Mouse (Mus musculus): ENCODE measurements around the gene Atpaf2. TPM values are rescaled to one million over a fixed set of nuclear protein-coding genes. Genes with fewer than 3 reads are reported as not detected.
"Not testable (repeated sequence)": the region's sequence is repeated elsewhere in the genome, so short reads cannot be mapped to it uniquely, and the experiment has no call there.

The Atpaf2 gene
- 10 to 100 TPM; 28.7 to 29.1 TPM for total RNA-seq (2021)
- long read RNA-seq, experiment 1, transcript Atpaf2-201 (8 exons, 1,813 nt): major isoform, 24 of 36 reads
- long read RNA-seq, experiment 1, partial matches to known transcripts: 0 of 36 reads
- long read RNA-seq, experiment 1, other reads (novel, unspliced or antisense): 11 of 36 reads
- long read RNA-seq, experiment 2, transcript Atpaf2-201 (8 exons, 1,813 nt): major isoform, 28 of 44 reads
- long read RNA-seq, experiment 2, partial matches to known transcripts: 4 of 44 reads
- long read RNA-seq, experiment 2, other reads (novel, unspliced or antisense): 10 of 44 reads

- peak in 1 of 2 experiments; percentile 26 for DNase-seq (ENCODE audit: low spot score in 2 of 2)
These were observed at the start of gene Atpaf2 for GRCm38 (mm10) chr11:60417717-60418472. TSS of gene Atpaf2 (minus strand) at chr11:60418457.

DNA sequence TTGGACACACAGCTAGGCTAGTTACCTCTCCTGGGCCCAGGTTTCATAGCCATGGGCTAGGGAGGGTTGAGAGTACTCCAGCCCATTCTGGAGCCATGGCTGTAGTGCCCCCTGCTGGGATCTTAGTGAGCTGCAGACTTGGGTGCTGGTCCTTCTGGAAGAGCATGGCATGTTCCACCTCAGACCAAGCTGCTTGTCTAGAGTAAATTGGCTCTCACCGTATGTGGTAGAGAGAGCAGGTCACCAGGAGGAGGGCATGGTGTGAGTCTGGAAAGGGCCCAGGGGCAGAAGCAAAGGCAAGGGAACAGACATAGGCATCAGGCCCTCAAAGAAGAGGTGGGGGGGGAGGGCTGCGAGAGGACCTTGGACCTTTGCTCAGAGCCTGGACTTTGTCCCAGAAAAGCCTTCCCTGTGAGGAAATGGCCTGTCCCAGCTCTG is 47.7 kb upstream of the Atpaf2 start:
- peak in 1 of 2 experiments; percentile 16 for DNase-seq (ENCODE audit: low spot score in 2 of 2)

GRCm38 (mm10) chr11:60457973-60458372 is 39.7 kb upstream of the Atpaf2 start:
- no peak for DNase-seq (ENCODE audit: low spot score in 2 of 2)

DNA sequence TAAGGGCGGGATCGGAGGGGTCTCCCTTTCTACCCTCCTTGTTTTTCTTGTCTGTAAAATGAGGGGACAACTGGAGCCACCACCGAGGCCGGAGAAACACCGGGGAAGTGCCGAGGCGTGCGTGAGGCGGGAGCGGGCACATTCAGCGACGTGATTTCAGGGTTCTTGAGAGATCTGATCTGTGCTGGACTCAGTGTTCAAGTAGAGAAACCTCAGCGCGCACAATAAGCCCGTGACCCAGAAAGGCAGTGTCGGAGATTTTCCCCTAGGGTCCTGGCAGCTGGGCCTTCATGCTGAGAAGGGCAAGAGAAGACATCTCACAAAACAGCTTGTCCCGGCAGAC is 36.5 kb upstream of the Atpaf2 start:
- no peak for DNase-seq (ENCODE audit: low spot score in 2 of 2)

GRCm38 (mm10) chr11:60454080-60454744 is 36.0 kb upstream of the Atpaf2 start, which contains the start of gene Drg2:
TSS of gene Drg2 (plus strand) at chr11:60454591.
- DNase-seq (ENCODE audit: low spot score in 2 of 2): peak; percentile 91 to 93

DNA sequence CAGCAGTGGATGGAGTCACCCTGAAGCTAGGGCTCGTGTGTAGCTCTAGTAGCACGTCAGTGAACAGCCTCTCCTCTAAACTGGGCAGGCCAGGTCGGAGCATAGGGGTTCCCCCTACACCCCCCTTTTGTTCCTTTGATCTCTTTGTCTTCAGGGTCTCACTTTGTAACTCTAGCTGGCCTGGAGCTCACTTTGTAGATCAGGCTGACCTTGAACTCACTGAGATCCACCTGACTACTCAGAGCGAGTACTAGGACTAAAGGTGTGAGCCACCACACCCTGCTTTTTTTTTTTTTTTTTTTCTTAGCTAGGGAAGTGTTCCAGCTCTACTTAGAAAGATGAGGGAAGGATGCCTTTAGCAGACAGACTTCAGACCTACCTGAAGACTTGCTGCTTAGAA is 25.8 kb upstream of the Atpaf2 start:
- no peak for DNase-seq (ENCODE audit: low spot score in 2 of 2)

- DNase-seq (ENCODE audit: low spot score in 2 of 2): peak in 1 of 2 experiments; percentile 10
These were observed 24.6 kb upstream of the Atpaf2 start for GRCm38 (mm10) chr11:60442896-60443295.

- no peak for DNase-seq (ENCODE audit: low spot score in 2 of 2)
These were observed 21.9 kb upstream of the Atpaf2 start for GRCm38 (mm10) chr11:60440176-60440575.

- DNase-seq (ENCODE audit: low spot score in 2 of 2): not testable (repeated sequence)
These were observed 21.4 kb upstream of the Atpaf2 start for GRCm38 (mm10) chr11:60439621-60440020.

DNA sequence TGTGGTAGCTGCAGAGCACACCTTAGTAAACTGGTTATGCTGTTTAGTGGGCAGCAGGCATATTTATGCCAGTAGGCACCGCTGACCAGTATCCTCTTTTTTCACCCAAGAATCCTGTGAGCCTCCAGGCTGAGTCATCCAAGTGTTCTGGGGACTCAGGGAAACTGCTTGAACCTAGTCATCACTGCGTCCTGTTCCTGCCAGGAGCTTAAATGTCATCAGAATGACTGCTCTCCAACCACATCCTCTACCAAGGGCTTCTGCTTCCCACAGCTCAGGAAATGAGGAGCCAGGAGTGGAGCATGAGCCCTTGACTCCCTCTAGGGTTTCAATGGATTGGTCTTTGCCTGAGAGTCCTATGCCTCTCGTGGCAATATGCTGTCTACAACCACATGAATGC is 18.4 kb upstream of the Atpaf2 start:
- no peak for DNase-seq (ENCODE audit: low spot score in 2 of 2)

- DNase-seq (ENCODE audit: low spot score in 2 of 2): no peak
These were observed 16.9 kb upstream of the Atpaf2 start for GRCm38 (mm10) chr11:60435133-60435532.

DNA sequence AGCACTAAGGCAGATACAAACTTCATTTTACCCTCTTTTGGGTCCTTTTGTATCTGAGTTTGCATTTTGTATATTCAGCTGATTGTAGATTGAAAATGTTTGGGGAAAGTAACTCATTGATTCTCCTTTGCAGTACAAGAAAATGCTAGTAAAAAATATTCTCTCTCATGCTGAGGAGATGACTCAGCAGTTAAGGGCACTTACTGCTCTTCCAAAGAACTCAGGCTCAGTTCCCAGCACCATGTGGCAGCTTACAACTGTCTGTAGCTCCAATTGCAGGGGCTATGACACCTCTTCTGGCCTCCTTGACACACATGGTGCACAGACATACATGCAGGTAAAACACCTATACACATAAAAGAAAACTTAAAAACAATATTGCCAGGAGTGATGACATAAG is 15.2 kb upstream of the Atpaf2 start:
- no peak for DNase-seq (ENCODE audit: low spot score in 2 of 2)

DNA sequence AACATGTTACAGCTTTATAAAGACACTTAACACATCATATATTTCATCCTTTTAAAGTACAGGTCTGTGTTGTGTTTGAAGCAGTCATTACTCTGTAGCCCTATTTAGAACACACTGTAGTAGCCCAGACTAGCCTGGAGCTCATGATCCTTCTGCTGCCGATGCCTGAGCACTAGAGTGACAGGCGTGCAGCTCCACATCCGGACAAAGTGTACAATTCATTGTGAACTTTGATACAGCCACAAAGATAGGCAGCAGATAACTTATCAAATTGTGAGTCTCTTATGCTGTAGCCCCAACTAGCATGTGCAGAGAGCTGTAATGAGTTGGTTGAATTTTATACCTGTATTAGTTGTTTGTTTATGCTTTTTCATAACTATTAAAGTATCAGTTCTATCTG is 9.4 kb upstream of the Atpaf2 start:
- DNase-seq (ENCODE audit: low spot score in 2 of 2): no peak

GRCm38 (mm10) chr11:60426417-60426816 is 8.2 kb upstream of the Atpaf2 start:
- no peak for DNase-seq (ENCODE audit: low spot score in 2 of 2)

- DNase-seq (ENCODE audit: low spot score in 2 of 2): no peak
These were observed 4.7 kb upstream of the Atpaf2 start for GRCm38 (mm10) chr11:60423006-60423405.

DNA sequence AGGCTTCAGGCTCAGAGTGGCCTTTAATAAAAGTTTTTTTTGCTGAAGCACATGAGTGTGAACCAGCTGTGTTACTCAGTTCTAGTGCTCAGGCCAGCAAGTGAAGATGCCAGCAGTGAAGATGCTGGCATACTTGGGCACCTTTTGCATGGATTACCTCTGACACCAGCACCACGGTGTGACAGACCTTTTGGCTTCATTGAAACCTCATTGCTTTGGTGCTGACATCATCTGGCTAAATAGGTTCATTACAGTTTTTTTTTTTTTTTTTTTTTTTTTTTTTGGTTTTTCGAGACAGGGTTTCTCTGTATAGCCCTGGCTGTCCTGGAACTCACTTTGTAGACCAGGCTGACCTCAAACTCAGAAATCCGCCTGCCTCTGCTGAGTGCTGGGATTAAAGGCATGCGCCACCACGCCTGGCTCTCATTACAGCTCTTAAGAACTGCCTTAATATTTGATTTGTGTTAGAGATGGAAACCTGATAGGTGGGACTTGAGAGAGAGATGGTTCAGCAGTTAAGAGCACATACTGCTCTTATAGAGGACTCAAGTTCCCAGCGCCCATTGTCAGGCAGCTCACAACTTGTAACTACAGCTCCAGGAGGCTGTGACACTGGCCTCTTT is 3.9 kb upstream of the Atpaf2 start:
- no peak for DNase-seq (ENCODE audit: low spot score in 2 of 2)

DNA sequence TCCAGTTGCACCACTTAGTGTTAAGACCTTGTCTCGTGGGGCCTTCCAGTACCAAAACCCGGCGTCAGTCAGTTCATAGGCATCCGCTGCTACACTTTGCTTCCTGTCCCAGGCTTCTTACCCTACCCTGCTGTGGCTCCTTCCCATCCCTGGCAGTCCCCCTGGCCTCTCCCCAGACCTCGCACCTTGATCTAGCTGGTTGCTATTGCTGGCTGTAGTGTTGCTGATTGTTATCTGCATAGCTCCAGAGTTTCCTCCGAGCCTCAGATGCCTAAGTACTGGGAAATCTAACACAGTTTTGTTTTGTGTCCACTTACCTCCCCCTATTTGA is 181 bp upstream of the Atpaf2 start:
- no peak for DNase-seq (ENCODE audit: low spot score in 2 of 2)

DNA sequence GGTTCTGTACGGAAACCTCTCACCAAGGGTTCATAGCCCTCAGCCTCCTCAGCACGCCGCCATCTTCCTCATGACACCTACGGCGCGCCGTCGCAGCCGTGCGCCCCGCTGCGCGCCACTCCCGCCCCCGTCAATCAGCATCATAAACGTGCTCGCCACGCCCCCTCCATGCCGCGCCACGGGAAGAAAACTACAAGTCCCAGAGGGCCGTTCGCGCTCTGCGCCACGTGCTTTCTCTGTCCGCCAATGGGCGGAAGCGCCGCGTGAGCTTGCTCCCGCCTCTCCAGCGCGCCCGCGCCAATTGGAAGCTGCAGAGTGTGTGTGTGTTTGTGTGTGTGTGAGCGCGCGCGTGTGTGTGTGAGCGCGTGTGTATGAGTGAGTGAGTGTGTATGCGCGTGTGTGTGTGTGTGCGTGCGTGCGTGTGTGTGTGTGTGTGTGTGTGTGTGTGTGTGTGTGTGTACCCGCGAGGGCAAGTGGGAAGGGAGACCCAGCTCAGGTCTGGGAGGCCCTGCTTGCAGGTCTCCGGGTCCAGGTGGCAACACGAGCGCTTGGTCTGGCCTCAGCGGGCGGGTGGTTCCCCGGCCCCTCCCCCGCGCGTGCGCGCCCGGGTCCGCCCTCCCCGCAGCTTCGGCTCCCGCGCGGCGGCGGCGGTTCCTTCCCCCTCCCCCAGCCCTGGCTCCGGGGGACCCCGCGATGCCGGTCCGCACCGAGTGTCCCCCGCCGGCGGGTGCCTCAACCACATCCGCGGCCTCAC is 1.1 kb downstream of the Atpaf2 start, which contains the start of gene Gid4:
Gid4 (plus strand) TSS at position 183 of the 754 bp plus-strand sequence.
- peak; percentile 98 to 99 for DNase-seq (ENCODE audit: low spot score in 2 of 2)

DNA sequence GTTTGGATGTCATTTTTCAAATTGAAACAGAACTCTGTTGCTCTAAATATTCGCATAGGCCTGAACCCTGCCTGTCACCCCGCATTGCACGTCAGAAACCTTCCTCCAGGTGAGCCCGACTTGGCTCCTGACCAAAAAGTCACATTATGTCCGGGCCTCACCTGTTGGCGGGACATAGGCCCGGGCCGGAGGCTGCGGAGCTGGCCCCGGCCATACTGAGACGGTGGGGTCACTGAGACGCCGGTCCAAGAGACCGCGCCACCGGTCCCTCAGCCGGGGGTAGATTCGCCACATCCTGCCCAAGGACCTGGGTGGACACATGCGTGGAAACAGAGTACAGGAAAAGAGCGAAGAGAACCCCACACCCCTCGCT is 1.7 kb downstream of the Atpaf2 start:
- DNase-seq (ENCODE audit: low spot score in 2 of 2): no peak

- DNase-seq (ENCODE audit: low spot score in 2 of 2): no peak
These were observed 5.3 kb downstream of the Atpaf2 start for GRCm38 (mm10) chr11:60412921-60413320.

DNA sequence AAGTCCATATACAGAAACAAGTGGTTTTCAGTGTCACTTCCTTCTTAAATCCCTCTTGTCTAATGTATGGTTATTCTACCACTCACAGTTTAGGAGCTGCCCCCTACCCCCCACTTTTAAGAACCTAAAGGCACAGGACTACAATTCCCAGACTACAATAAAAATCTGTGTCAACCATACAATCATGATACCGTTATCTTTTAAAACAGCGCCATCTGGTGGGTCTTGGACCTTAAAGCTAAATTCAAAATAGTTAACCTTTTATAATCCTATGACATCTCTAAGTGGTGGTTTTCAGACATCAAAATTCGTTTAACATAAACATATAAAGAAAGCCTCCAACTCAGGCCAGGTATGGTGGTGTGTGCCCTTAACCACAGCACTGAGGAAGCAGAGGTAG is 6.1 kb downstream of the Atpaf2 start:
- DNase-seq (ENCODE audit: low spot score in 2 of 2): peak; percentile 43 to 88

Measured in layer of hippocampus, postnatal 14 days (tissue).